Mouse (Mus musculus): Measurements from ENCODE around the gene Nr5a1.

- TF ChIP-seq POLR2A (IDR thresholded peaks at IDR 0.05; ENCODE audit: low read depth, low read length), result no peak
- no peak for TF ChIP-seq CTCF (IDR thresholded peaks at IDR 0.05; ENCODE audit: extremely low read depth, insufficient read depth, insufficient read length, insufficient replicate concordance)
Observed at GRCm38 (mm10) chr2:38698623-38699022, 15.7 kb downstream of the Nr5a1 start.
